Mouse (Mus musculus): ENCODE results near the gene Trpc4.

Gene Trpc4

DNA sequence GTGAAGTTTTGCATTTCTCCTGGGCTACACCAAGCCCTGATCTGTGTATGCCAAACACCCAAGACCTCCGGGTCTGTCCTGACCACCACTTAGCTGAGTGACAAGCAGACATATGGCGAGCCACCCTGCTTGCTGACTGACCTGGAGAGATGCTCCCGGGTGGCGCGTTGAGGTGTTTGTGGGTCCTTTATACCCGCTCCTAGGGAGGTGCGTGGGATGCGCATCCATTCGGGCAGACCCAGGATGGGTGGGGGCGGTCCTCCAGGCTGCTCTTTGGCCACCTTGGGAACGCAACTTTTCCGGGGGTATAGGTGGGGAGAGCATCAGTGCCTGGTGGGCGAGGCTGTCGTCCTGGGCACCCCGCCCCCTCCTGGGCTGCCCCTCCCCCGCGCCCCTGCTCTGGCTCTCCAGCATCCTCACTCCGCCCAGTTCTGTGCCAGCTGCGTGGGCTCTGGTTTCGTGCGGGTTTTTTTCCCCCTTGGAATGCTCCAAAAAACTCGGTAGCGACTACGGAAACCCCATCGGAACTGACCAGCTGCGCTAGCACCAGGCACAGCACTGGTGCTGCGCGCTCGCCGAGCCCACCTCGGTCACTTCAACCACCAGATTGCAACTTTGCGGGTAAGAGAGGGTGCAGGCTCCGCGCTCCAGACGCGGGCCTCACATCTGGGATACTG, at the start of gene Trpc4:
Gene Trpc4 (plus strand): TSS at position 397 of the 677 bp plus-strand sequence.
- DNase-seq = peak; percentile 24 to 26

DNA sequence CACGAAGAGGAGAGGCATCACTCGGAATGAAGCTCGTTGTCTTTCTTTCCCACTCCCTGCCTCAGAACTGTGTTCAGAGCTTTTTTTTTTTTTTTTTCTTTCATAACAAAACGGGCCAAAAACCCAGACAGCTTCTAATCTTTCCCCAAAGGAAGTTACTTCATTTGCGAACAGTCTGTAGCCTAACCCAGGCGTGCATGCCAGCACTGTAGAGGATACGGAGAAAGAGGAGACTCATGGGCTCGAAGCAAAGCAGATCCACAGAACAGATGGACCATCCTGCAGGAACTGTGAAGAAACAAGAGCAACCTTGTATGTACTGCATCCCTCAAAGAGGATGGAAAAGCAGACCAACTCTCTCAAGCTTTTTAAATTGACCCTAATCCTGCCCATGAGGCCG, 44.3 kb upstream of the Trpc4 start:
- peak in 1 of 2 experiments; percentile 4 for DNase-seq

DNA sequence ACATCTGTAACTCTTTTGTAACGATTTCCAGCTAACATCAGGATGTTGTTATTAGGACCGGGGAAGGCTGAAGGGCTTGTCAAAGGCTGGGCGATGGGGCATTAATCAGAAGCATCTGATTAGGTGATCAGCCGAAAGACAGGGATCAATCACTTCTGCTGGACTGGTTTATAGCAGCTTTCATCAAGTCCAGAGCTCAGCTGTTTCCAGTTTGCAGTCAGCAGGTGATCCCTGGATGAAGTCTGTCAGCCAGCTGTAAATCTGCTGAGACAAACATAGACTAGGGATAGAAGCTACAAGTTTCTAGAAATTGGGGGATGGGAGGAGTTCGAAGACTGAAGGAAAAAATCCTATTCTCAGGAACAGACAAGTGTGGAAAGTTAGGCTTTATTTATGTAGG, 20.5 kb upstream of the Trpc4 start:
- no peak for DNase-seq

DNA sequence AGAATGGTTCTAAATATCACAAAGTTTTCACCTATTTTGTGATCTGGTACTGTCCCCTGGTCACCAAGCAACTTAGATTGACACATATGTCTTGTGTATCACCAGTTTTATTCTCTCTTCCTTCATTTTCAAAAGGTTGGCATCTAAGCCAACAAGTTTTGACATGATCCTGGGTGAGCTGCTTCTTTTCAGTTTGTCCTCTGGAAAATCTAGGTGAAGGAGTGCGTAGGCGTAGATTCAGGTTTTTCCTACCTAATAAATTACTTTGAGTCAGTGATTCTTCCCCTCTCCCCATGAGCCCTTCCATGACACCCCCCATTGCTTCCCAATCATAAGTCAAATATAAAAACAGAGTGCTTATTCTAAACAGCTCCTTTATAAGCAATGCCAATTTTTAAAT, 14.5 kb upstream of the Trpc4 start:
- no peak for DNase-seq

- peak; percentile 48 to 59 for DNase-seq
Measured at GRCm38 (mm10) chr3:54154844-54155638, 794 bp upstream of the Trpc4 start.

DNA sequence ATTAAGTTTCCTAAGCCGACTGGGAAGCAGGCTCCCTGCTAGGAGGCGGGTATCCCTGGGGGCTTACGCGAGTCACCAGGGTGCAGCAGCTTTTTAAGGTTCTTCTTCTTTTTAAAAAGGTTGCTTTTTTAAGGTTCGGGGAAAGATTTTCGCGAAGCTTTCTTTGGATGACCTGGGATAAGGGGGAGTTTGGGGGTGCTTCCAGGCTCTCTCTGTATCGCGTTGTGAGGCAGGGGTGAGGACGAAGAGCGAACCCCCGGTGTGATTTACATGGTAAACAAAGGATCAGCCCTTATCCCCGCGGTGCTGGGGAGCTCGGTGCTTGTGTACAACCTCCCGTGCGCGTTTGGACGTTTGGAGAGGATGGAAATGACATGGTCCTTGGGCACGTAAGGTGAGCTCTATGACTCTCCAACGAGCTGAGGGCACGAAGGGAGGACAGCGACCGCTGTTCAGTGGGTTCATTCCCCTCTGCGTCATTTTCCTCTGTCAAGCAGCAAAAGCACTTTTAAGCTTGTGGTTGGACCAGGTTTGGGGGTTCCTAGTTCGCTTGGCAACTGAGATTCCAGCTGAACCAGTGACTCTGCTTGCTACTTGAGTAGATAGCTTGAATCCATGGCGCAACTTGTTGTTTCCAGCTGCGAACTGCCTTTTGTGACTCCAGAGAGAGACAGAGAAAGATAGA, 623 bp downstream of the Trpc4 start:
- DNase-seq = peak; percentile 8 to 9

DNA sequence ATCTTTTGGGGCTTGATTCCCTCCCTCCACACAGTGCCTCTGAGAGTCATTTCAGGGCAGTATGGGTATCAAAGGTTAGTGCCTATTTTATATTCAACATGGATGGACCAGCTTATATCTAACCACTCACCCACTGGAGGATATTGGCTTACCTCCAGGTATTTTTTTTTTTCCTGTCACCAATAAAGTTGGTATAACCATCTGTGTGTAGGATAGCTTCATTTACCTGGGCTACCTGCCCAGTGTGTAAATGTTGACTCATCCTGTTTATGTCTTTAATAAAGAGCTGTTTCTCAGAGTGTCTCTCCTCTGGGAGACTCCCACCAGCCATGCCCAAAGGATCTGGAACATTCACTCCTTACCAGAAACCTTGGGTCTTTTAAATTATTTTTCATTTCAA, 14.9 kb downstream of the Trpc4 start:
- DNase-seq = no peak

DNA sequence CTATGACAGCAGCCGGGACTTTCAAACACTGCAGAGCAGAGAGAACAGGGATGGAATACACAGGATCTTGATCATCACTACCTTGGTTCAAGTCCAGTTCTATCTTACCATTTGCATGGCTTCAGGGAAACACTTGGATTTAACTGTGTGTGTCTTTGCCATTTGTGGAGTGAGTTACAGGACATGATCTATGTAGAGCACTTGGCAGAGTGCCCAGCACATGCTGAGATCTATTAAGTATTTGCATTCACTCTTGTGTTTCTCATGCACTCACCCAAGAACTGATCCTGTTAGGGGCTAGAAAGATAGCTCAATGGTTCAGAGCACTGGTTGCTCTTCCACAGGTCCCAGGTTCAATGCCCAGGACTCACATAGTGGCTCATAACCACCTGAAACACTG, 21.5 kb downstream of the Trpc4 start:
- peak; percentile 51 to 55 for DNase-seq

DNA sequence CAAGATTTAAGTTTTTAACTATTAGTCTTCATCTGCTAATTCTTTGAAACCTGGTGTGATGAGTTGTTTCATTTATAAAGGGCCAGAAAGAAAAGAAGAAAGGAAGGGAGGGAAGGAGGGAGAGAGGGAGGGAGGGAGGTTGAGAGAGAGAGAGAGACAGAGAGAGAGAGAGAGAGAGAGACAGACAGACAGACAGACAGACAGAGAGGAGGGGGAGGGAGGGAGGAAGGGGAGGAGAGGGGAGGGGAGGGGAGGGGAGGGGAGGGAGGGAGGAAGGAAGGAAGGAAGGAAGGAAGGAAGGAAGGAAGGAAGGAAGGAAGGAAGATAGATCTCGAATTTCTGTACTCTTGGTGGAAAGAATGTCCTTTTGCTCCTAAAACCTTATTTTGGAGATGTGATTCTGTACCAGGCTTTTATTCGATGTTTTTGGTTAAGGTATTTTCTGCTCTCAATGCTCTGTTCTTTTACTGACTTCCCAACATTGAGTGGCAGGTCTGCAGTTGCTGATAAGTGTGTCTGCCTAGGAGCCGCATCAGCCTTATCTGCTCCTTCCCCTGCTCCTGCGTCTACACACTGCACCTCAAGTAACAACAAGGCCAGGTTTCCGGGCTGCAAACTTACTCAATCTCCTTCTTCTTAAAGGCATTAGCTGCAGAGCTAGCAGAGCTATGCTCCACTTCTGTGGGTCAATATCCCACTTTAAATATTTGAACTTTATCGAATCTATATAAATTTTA, 35.3 kb downstream of the Trpc4 start:
- no peak for DNase-seq

- no peak for DNase-seq
Measured at GRCm38 (mm10) chr3:54201231-54201630, 45.4 kb downstream of the Trpc4 start.

DNA sequence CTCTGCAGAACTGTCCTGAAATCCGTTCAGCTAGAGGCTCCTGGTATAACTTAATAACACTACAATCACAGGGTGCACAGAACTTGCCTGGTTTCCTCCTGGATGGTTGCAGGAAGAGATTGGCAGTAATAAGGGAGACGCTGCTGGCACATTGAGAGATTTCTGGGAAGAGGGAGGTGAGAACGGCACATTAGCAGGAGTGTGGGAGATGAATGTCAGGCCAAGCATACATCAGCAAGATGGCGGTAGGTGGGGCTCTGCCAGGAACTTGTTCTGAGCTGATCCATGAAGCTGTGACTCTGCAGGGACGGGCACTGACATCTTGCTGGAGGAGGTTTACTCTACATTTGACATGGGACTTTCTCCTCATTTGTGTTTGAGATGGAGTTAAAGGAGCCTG, 48.6 kb downstream of the Trpc4 start:
- DNase-seq = no peak

DNA sequence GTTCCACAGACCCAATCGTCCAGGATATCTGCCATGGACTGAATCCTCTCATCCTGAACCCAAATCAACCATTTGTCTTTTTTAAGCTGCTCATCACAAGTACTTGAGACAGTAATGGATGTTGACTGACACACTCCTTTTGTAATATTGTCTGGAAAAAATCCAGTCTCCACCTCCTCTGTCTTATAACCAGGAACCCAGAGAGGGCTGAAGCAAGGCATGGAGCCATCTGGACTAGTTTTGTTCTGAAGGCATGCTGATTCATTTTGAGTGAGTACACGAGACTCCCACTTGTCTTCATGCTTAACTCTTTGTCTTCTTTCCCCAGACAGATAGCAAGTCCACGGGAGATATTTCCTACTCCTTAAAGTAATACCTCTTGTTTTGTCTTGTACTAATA, 54.3 kb downstream of the Trpc4 start:
- no peak for DNase-seq

DNA sequence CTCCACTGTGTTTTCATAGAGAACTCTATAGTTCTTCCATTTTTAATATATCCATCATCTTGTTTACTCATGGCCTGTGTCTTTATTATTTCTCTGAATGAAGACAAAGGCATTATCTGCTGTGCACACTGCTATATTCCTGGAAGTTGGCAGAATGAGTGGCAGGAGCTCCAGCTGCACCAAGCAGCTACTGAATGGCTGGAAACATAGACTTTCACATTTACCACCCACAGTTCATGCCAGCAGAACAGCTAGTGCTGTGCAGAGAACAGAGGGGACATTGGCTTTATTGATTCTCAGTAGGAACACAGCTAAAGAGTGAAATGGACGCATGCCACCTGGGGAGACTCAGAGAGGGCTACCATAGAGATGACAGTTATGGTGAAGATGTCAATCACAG, 55.6 kb downstream of the Trpc4 start:
- no peak for DNase-seq

GRCm38 (mm10) chr3:54222549-54222948, 66.7 kb downstream of the Trpc4 start:
- no peak for DNase-seq

DNA sequence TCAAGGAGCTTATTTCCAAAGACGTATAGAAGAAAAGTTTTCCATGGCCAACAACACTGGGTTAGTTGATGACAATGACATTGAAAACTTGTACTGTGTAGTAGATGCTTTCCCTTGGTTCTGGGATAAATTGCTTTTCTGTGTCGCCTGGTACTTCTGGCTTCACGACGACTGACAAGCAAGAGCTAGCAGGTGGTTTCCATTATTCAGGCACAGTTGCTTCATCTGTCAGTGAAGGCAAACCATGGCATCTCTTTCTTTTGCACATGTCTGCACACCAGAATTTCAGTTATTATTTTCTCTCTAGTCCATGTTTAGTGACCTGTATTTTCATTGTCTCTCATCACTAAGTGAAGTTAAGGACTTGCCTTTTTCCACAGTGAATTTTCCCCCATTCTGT, 72.6 kb downstream of the Trpc4 start:
- DNase-seq = no peak

GRCm38 (mm10) chr3:54238891-54239290, 83.1 kb downstream of the Trpc4 start:
- no peak for DNase-seq

GRCm38 (mm10) chr3:54239426-54239825, 83.6 kb downstream of the Trpc4 start:
- DNase-seq = no peak

- no peak for DNase-seq
Measured at GRCm38 (mm10) chr3:54243136-54243535, 87.3 kb downstream of the Trpc4 start.

DNA sequence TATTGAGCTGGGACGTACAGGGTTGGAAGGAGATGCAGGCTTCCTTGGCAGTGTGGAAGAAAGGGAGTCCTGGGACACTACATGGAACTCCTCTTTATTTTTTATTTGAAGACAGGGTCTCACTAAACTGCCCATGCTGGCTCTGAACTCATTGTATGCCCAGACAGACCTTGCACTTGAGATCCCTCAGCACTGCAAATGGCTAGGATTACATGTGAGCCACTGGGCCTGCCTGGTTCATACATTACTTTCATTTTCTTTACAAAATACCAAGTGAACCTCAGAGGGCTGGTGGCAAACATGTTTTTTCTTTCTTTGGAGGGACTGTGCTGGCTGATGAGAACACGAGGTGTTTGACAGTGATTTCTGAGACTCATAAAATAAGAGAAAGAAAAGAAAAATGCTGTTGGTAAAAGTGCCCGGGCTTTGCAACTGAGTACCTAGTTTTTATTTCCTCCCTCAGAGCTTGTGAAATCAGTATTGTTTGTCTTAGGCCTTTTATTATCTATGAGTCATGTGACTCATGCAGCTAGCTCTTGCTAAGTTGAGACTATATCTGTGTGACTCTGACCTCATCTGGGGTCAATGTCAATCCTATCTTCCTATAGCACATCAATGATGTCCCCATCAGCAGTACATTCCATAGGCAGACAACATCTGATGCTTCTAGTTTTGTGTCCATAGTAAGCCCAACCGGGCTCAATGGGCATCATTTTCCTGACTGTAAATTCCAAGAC, 89.1 kb downstream of the Trpc4 start:
- no peak for DNase-seq

DNA sequence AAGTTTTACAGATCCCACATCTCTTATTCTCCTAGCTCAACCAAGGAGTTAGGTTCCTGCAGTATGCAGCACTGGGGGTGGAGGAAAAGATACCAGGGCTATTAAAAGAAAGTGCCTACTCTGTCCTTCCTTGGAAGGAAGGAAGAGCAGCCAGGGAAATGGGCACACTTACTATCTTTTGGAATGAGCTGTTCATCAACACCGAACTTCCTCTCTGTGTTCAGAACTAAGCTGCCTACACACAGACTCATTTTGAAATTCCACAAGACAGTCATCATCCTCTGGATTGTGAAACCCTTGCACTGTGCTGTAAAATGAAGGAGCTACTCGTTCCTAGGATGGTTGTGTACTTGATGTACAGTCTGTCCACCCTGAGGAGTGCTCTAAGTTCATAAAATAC, 90.6 kb downstream of the Trpc4 start:
- DNase-seq = no peak

- no peak for DNase-seq
Measured at GRCm38 (mm10) chr3:54249311-54249710, 93.5 kb downstream of the Trpc4 start.

DNA sequence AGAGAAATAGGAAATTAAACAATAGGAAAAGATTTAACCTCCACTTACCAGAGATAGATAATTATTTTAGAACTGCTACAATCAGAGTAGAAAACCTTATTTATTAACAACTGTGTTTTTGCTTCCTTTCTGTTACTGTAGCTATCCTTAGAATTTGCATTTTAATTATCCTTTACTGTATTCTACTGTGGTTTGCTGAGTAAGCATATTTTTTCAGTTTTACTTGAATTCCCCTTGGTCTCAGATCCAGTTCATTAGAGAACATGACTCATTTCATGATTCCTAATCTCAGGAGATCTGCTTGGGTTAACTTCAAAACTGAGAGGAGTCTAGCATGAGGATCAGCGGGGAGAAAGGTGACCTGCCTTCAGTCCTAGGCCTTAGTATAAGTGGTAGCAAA, 111.1 kb downstream of the Trpc4 start:
- no peak for DNase-seq

Measured in kidney, postnatal 4 days (tissue).